Mouse (Mus musculus) kidney, adult 2 months (tissue): ENCODE measurements around the gene Tmeff1.

Experiments
- CTCF ChIP-seq: fragments of 200-500 bp; conservative IDR thresholded peaks from 2 replicates; pipeline ENCODE4 v1.5.1; 2011; ENCODE audit warnings: low read depth, mild to moderate bottlenecking, control low read depth, low read length, moderate library complexity, mixed read lengths; ENCODE audit not compliant: insufficient read depth, insufficient read length
- POLR2A ChIP-seq: fragments of 200-500 bp; IDR thresholded peaks from one replicate; pipeline ENCODE4 v1.6.1; 2011; ENCODE audit warnings: low read depth, low read length, control low read depth

DNA sequence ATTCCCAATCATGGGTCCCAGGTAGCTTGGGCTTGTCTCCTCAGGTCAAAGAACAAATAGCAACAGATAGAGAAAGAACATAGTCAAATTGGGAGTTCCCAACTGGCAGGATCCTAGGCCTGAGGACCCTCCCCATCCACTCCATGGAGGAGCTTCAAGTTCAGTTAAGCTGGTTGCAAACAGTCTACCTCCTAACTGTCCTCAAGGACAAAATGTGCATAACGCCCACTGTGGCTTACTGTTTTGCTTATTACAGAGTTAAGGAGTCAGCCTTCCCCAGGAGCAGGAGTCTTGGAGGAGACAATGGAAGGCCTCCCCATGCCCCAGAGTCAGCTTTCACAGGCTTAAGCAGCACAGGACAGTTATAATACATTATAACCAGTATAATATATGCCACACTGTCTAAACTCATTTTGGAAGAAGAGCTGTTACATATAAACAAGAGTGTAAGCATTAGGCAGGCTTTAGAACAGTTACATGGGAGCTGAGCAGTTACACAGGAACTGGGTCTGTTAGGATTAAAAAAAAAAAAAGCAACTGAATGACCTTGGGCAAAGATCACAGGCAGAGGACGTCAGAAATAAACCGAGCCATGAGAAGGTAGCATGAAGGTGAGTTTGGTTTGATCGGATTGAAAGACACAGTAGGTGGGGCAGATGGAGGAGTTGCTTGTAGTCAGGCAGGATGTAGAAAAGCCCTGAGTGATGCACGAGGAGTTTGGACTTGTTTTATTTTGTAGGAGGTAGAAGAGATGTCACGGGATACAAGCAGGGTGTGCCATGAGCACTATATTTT lies 41.7 kb upstream of the Tmeff1 start:
- TF ChIP-seq CTCF, result no peak
- no peak for TF ChIP-seq POLR2A
